In genomic region chr11:109271399-109271798, GRCm38 (mm10) we compare ENCODE assay signal across 22 mouse cellular contexts. TPM values are rescaled to one million over a fixed set of nuclear protein-coding genes. Genes with fewer than 3 reads are reported as not detected.
DNase-seq lines count a peak whose midpoint lies in the region; ATAC-seq lines count a peak whose summit lies in the region.
"Had no signal": no experiment of that assay in that cellular context is flagged by ENCODE, and none has a peak within 500 bp of the region (broad histone marks: within the 10 kb centered on the region; RNA-seq: fewer than 3 reads in every experiment).

No protein-coding gene starts in this region.

- H3K9ac ChIP-seq in limb, embryonic 12.5 days (replicated peaks) = no peak overlapping the region
- H3K9ac ChIP-seq: embryonic facial prominence, embryonic 12.5 days; forebrain, embryonic 12.5 days; heart, embryonic 13.5 days; hindbrain, embryonic 12.5 days had no signal

- H3K36me3 ChIP-seq in megakaryocyte, embryonic 14.5 days (replicated peaks; ENCODE audit: low read length) = peaks cover 5% of the 10 kb centered on the region
- peaks cover 4% of the 10 kb centered on the region; the same call in 1 of the 2 replicates for H3K36me3 ChIP-seq in limb, embryonic 12.5 days
- H3K36me3 ChIP-seq: embryonic facial prominence, embryonic 12.5 days; forebrain, embryonic 12.5 days; heart, embryonic 13.5 days; hindbrain, embryonic 12.5 days had no signal

- no peaks in the 10 kb centered on the region for H3K27me3 ChIP-seq in megakaryocyte, embryonic 14.5 days (replicated peaks)
- H3K27me3 ChIP-seq in limb, embryonic 12.5 days = no peaks in the 10 kb centered on the region
- H3K27me3 ChIP-seq: embryonic facial prominence, embryonic 12.5 days; forebrain, embryonic 12.5 days; heart, embryonic 13.5 days; hindbrain, embryonic 12.5 days had no signal

- no peak for ATAC-seq in megakaryocyte, adult 5-6 weeks (ENCODE audit: poor library complexity, severe bottlenecking)
- ATAC-seq in granulocyte monocyte progenitor cell, adult 5-6 weeks (replicated peaks; ENCODE audit: poor library complexity, severe bottlenecking) = peak; percentile 5; the same call in 1 of the 2 replicates
- ATAC-seq in limb, embryonic 12.5 days (ENCODE audit: insufficient number of reproducible peaks, insufficient read depth, low FRiP score, low TSS enrichment, low read depth) = no peak
- ATAC-seq in megakaryocyte-erythroid progenitor cell, adult 5-6 weeks (replicated peaks; ENCODE audit: low FRiP score, low TSS enrichment, poor library complexity, severe bottlenecking) = no peak
- ATAC-seq: forebrain, embryonic 16.5 days; intestine, embryonic 16.5 days had no signal

- peak overlapping the region; percentile 43 for H3K4me3 ChIP-seq in megakaryocyte, embryonic 14.5 days (replicated peaks)
- no peak overlapping the region for H3K4me3 ChIP-seq in limb, embryonic 12.5 days (replicated peaks)
- H3K4me3 ChIP-seq: embryonic facial prominence, embryonic 12.5 days; forebrain, embryonic 12.5 days; gastrocnemius, adult 2 months; heart, embryonic 13.5 days; hindbrain, embryonic 12.5 days had no signal

- peaks cover 57% of the 10 kb centered on the region for H3K4me1 ChIP-seq in megakaryocyte, embryonic 14.5 days
- H3K4me1 ChIP-seq in limb, embryonic 12.5 days (replicated peaks) = peaks cover 33% of the 10 kb centered on the region

- DNase-seq in left cerebral cortex, postnatal 25 days (ENCODE audit: low spot score in 2 of 2) = no peak
- no peak for DNase-seq in left cerebral cortex, adult 9 months (ENCODE audit: low spot score in 2 of 2)
- DNase-seq: adrenal gland, postnatal 14 days; cerebellum, adult 11-12 months; cerebellum, adult 9-10 months; cerebellum, postnatal 25 days; gastrocnemius, adult 2 months; gastrocnemius, postnatal 25 days; heart, adult 11 months; heart, postnatal 4 days had no signal

- 90% methylated on average over 9 of the region's 9 CpGs for WGBS in limb, embryonic 12.5 days

- intact Hi-C loops in left cerebral cortex, postnatal 25 days (cut with DNase I) = no loop called here

- H3K27ac ChIP-seq in limb, embryonic 12.5 days = peak overlapping the region; percentile 89
- H3K27ac ChIP-seq: embryonic facial prominence, embryonic 12.5 days; forebrain, embryonic 12.5 days; gastrocnemius, adult 2 months; heart, embryonic 13.5 days; hindbrain, embryonic 12.5 days had no signal

- no peak overlapping the region for H3K4me2 ChIP-seq in limb, embryonic 12.5 days
- H3K4me2 ChIP-seq: embryonic facial prominence, embryonic 12.5 days; forebrain, embryonic 12.5 days; heart, embryonic 13.5 days; hindbrain, embryonic 12.5 days had no signal

- H3K9me3 ChIP-seq in megakaryocyte, embryonic 14.5 days = peaks cover 4% of the 10 kb centered on the region
- no peaks in the 10 kb centered on the region for H3K9me3 ChIP-seq in limb, embryonic 12.5 days
- H3K9me3 ChIP-seq: embryonic facial prominence, embryonic 12.5 days; forebrain, embryonic 12.5 days; heart, embryonic 13.5 days; hindbrain, embryonic 12.5 days had no signal

RNA-seq across cellular contexts. Expression of gene Rgs9, which starts 26.5 kb away (rescaled TPM):
- 1.7 and 3.2 TPM in 2 replicates for polyA plus RNA-seq in megakaryocyte, embryonic 14.5 days (2012; ENCODE audit: insufficient read depth, low replicate concordance)
- total RNA-seq in megakaryocyte, adult 5-6 weeks (2015) = 0.09 TPM in 1 of 2 replicates, not detected in the other
- total RNA-seq in megakaryocyte, adult 5-6 weeks (2017) = not detected in 2 replicates
- total RNA-seq in granulocyte monocyte progenitor cell, adult 5-6 weeks (2014; fragmentation: Nextera tagmentation) = not detected in 2 replicates
- total RNA-seq in granulocyte monocyte progenitor cell, adult 5-6 weeks (2017) = not detected in 2 replicates
- polyA plus RNA-seq in limb, embryonic 12.5 days (2016; fragmentation: Nextera tagmentation; extraction: Ambion mirVana) = 4.1 and 5.7 TPM in 2 replicates
- 10 to 100 TPM; 16.0 to 86.9 TPM for total RNA-seq in left cerebral cortex, postnatal 25 days (2021)
- total RNA-seq in megakaryocyte-erythroid progenitor cell, adult 5-6 weeks (2014; fragmentation: Nextera tagmentation) = 0.24 TPM in 1 of 2 replicates, not detected in the other
- total RNA-seq in megakaryocyte-erythroid progenitor cell, adult 5-6 weeks (2017) = not detected in 2 replicates
- total RNA-seq: MEL had no signal

Comparison
In these comparisons a context has a peak if more than half of its experiments do, and no peak if none do; other contexts are left out.
1. RNA of gene Rgs9, which starts 26.5 kb away (total RNA-seq): 16.0 to 86.9 TPM in left cerebral cortex, postnatal 25 days; 0.24 TPM in megakaryocyte-erythroid progenitor cell, adult 5-6 weeks, 0.09 TPM in megakaryocyte, adult 5-6 weeks and not detected in granulocyte monocyte progenitor cell, adult 5-6 weeks; every median in the first group is over 10 times any median in the second.